Mouse (Mus musculus) stomach, embryonic 14.5 days (tissue): ENCODE data around the gene Fto. TPM values are rescaled to one million over a fixed set of nuclear protein-coding genes. Genes with fewer than 3 reads are reported as not detected.

Experiments used
- ATAC-seq: fragments of 200-750 bp; cut with Nextera tagmentation; 2 replicates; pipeline ENCODE4 v1.8.0; 2017; ENCODE audit warnings: low read depth, moderate TSS enrichment; ENCODE audit not compliant: insufficient number of reproducible peaks, insufficient read depth, low FRiP score
- H3K27ac ChIP-seq: fragments of 300-500 bp; sonication (generic); 2 replicates; pipeline ENCODE4 v1.5.1; 2014; ENCODE audit warnings: mild to moderate bottlenecking, low read length, moderate library complexity, mixed read lengths
- H3K27me3 ChIP-seq: fragments of 300-500 bp; sonication (generic); 2 replicates; pipeline ENCODE4 v1.6.1; 2014; ENCODE audit warnings: low read length, control low read depth, mixed read lengths; ENCODE audit not compliant: control insufficient read depth, insufficient read depth
- H3K36me3 ChIP-seq: fragments of 300-500 bp; sonication (generic); 2 replicates; pipeline ENCODE4 v1.6.1; 2014; ENCODE audit warnings: mild to moderate bottlenecking, control low read depth, low read length, moderate library complexity, mixed read lengths; ENCODE audit not compliant: control insufficient read depth, insufficient read depth
- H3K4me1 ChIP-seq: fragments of 300-500 bp; sonication (generic); 2 replicates; pipeline ENCODE4 v1.6.1; 2014; ENCODE audit warnings: low read length, control low read depth, mixed read lengths; ENCODE audit not compliant: control insufficient read depth, insufficient read depth
- H3K4me2 ChIP-seq: fragments of 300-500 bp; sonication (generic); replicated peaks from 2 replicates; pipeline ENCODE4 v1.6.1; 2014; ENCODE audit warnings: low read depth, low read length, control low read depth
- H3K4me3 ChIP-seq: fragments of 300-500 bp; sonication (generic); 2 replicates; pipeline ENCODE4 v1.5.1; 2014; ENCODE audit warnings: low read depth, low read length, control low read depth
- H3K9ac ChIP-seq: fragments of 300-500 bp; sonication (generic); replicated peaks from 2 replicates; pipeline ENCODE4 v1.6.1; 2014; ENCODE audit warnings: low read depth, mild to moderate bottlenecking, control low read depth, low read length, moderate library complexity, mixed read lengths
- H3K9me3 ChIP-seq: fragments of 300-500 bp; sonication (generic); 2 replicates; pipeline ENCODE4 v1.6.1; 2016; ENCODE audit warnings: low read depth, low read length, control low read depth; ENCODE audit not compliant: control insufficient read depth
- WGBS: fragments of 180-500 bp; shearing (Covaris S2); extraction: QIAGEN DNeasy Blood & Tissue Kit; methylation state at CpG from one replicate; pipeline ENCODE4 v1.1.7; 2014; 5-methylcytosine and 5-hydroxymethylcytosine counted together
- polyA plus RNA-seq: library from polyadenylated mRNA; unstranded; fragments of >200 nt; fragmentation: Nextera tagmentation; extraction: Ambion mirVana; gene quantifications from 2 replicates; pipeline ENCODE4 v1.2.1, GENCODE M21; 2014

Fto gene
- polyA plus RNA-seq, 1 experiment from 2014 or later: 89.6 TPM

GRCm38 (mm10) chr8:91395340-91396055 is 82.2 kb downstream of the Fto start:
- peaks cover 3% of the 10 kb centered on the region; the same call in 1 of the 2 replicates for H3K4me1 ChIP-seq
- H3K27ac ChIP-seq: no peak overlapping the region
- 78% methylated on average over 6 of the region's 6 CpGs for WGBS
- no peak overlapping the region for H3K4me2 ChIP-seq
- no peak for ATAC-seq
- no peak overlapping the region for H3K9ac ChIP-seq
- H3K9me3 ChIP-seq: no peaks in the 10 kb centered on the region
- no peak overlapping the region for H3K4me3 ChIP-seq
- H3K27me3 ChIP-seq: no peaks in the 10 kb centered on the region
- H3K36me3 ChIP-seq: no peaks in the 10 kb centered on the region

- no peaks in the 10 kb centered on the region for H3K27me3 ChIP-seq
- H3K27ac ChIP-seq: no peak overlapping the region
- H3K9ac ChIP-seq: no peak overlapping the region
- no peak overlapping the region for H3K4me3 ChIP-seq
- no peaks in the 10 kb centered on the region for H3K9me3 ChIP-seq
- no peak for ATAC-seq
- no peak overlapping the region for H3K4me2 ChIP-seq
- peaks cover 3% of the 10 kb centered on the region; the same call in 1 of the 2 replicates for H3K4me1 ChIP-seq
- H3K36me3 ChIP-seq: 0 out of 2 replicates have a peak, but pooled peaks cover 3% of the 10 kb centered on the region
- WGBS: 88% methylated on average over 5 of the region's 5 CpGs
Observed at GRCm38 (mm10) chr8:91398053-91398452, 84.7 kb downstream of the Fto start.

GRCm38 (mm10) chr8:91402980-91403975 is 90.0 kb downstream of the Fto start:
- Histone ChIP-seq H3K36me3 (0 out of 2 replicates have a peak, but pooled peaks cover 3% of the 10 kb centered on the region), H3K4me1 (no peaks in the 10 kb centered on the region), H3K27me3 (no peaks in the 10 kb centered on the region), H3K9ac (no peak overlapping the region), H3K27ac (no peak overlapping the region), H3K9me3 (no peaks in the 10 kb centered on the region), H3K4me3 (no peak overlapping the region), H3K4me2 (no peak overlapping the region)
- no peak for ATAC-seq
- 83% methylated on average over 9 of the region's 9 CpGs for WGBS

- Histone ChIP-seq H3K9me3 (no peaks in the 10 kb centered on the region), H3K4me2 (no peak overlapping the region), H3K4me1 (no peaks in the 10 kb centered on the region), H3K27me3 (no peaks in the 10 kb centered on the region), H3K9ac (no peak overlapping the region), H3K27ac (no peak overlapping the region), H3K36me3 (peaks cover 3% of the 10 kb centered on the region; the same call in 1 of the 2 replicates), H3K4me3 (no peak overlapping the region)
- 90% methylated on average over 7 of the region's 7 CpGs for WGBS
- ATAC-seq: no peak
Observed at GRCm38 (mm10) chr8:91404311-91404710, 91.0 kb downstream of the Fto start.

- no peak for ATAC-seq
- H3K9me3 ChIP-seq: no peaks in the 10 kb centered on the region
- H3K4me2 ChIP-seq: no peak overlapping the region
- H3K27me3 ChIP-seq: no peaks in the 10 kb centered on the region
- no peaks in the 10 kb centered on the region for H3K4me1 ChIP-seq
- H3K36me3 ChIP-seq: peaks cover 3% of the 10 kb centered on the region; the same call in 1 of the 2 replicates
- no peak overlapping the region for H3K9ac ChIP-seq
- no peak overlapping the region for H3K27ac ChIP-seq
- WGBS: 61% methylated on average over 7 of the region's 7 CpGs
- no peak overlapping the region for H3K4me3 ChIP-seq
Observed at GRCm38 (mm10) chr8:91405099-91405498, 91.8 kb downstream of the Fto start.

- Histone ChIP-seq H3K4me1 (no peaks in the 10 kb centered on the region), H3K27ac (no peak overlapping the region), H3K9me3 (no peaks in the 10 kb centered on the region), H3K27me3 (no peaks in the 10 kb centered on the region), H3K9ac (no peak overlapping the region), H3K36me3 (peaks cover 3% of the 10 kb centered on the region; the same call in 1 of the 2 replicates), H3K4me2 (no peak overlapping the region), H3K4me3 (no peak overlapping the region)
- no peak for ATAC-seq
- 58% methylated on average over 14 of the region's 14 CpGs for whole genome bisulfite sequencing
Observed at GRCm38 (mm10) chr8:91406624-91407290, 93.4 kb downstream of the Fto start.

GRCm38 (mm10) chr8:91407880-91408279 is 94.6 kb downstream of the Fto start:
- WGBS: 84% methylated on average over 4 of the region's 4 CpGs
- H3K4me1 ChIP-seq: no peaks in the 10 kb centered on the region
- ATAC-seq: no peak

GRCm38 (mm10) chr8:91410007-91410406 is 96.7 kb downstream of the Fto start:
- no peak overlapping the region for H3K27ac ChIP-seq
- H3K4me2 ChIP-seq: no peak overlapping the region
- no peaks in the 10 kb centered on the region for H3K27me3 ChIP-seq
- H3K4me3 ChIP-seq: no peak overlapping the region
- H3K9me3 ChIP-seq: no peaks in the 10 kb centered on the region
- 81% methylated on average over 12 of the region's 12 CpGs for WGBS
- no peak for ATAC-seq
- H3K9ac ChIP-seq: no peak overlapping the region
- H3K4me1 ChIP-seq: no peaks in the 10 kb centered on the region
- no peaks in the 10 kb centered on the region; the same call in 1 of the 2 replicates for H3K36me3 ChIP-seq

More at GRCm38 (mm10) chr8:91407880-91408279, 94.6 kb downstream of the Fto start:
- H3K4me2 ChIP-seq: no peak overlapping the region
- no peak overlapping the region for H3K4me3 ChIP-seq
- H3K9me3 ChIP-seq: no peaks in the 10 kb centered on the region
- no peak overlapping the region for H3K9ac ChIP-seq
- no peaks in the 10 kb centered on the region for H3K27me3 ChIP-seq
- H3K27ac ChIP-seq: no peak overlapping the region
- H3K36me3 ChIP-seq: peaks cover under 1% of the 10 kb centered on the region; the same call in 1 of the 2 replicates
